ENCODE assay signal across 8 mouse cellular contexts in the genomic region with DNA sequence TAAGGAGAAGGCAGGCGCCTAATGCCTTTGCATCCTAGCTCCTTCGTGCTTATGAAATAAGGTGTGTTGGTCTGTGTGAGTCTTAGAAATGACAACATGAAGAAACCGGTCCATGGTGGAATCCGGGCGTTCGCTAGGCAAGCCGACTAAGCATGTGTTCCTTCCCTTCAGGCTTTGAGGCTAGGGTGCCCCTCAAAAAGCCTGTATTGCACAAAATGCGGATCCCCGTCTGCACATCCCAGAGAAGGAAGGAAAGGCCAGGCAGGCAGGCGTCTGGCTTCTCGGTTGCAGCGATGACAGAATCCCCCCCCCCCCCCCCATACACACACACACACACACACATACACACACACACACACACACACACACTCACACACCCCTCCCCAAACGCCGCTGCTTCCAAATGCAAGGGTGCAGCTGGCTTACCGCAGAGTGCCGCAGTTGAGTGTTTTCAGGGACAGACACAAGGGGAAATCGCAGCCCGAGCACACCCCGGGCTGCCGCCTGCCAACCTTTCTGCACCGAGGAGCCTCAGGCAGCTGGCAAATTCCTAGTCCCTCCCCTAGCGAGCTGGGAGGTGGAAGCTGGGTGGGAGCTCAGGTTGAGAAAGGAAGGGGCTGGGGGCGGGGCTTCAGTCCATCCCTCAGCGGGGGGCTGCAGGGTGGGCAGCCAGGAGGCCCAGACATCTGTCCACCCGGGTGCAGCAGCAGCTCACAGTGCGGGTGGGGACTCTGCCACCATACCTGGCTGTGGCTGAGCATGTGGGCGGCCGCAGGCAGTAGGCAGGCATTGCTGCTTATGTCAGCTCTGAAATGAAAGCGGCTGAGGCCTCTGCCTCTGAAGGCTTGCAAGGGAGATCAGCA.
DNase-seq lines count a peak whose midpoint lies in the region; ATAC-seq lines count a peak whose summit lies in the region.

No protein-coding gene starts in this region.

- ATAC-seq in embryonic facial prominence, embryonic 14.5 days (ENCODE audit: low read depth), result peak; percentile 82
- ATAC-seq in heart, embryonic 12.5 days (ENCODE audit: insufficient number of reproducible peaks, low FRiP score), result peak; percentile 71
- peak; percentile 81 for ATAC-seq in kidney, embryonic 15.5 days (replicated peaks; ENCODE audit: low FRiP score)
- peak; percentile 73 for ATAC-seq in limb, embryonic 13.5 days (ENCODE audit: low FRiP score, low read depth)
- peak; percentile 86 for ATAC-seq in midbrain, embryonic 14.5 days (ENCODE audit: low FRiP score, low TSS enrichment)

- peak overlapping the region; percentile 43 for H3K4me3 ChIP-seq in embryonic facial prominence, embryonic 14.5 days (ENCODE audit: low read depth, low read length)
- H3K4me3 ChIP-seq in heart, embryonic 12.5 days, result peak overlapping the region; percentile 72
- peak overlapping the region; percentile 51 for H3K4me3 ChIP-seq in kidney, embryonic 15.5 days (replicated peaks)
- peak overlapping the region; percentile 51 for H3K4me3 ChIP-seq in limb, embryonic 13.5 days
- peak overlapping the region; percentile 56 for H3K4me3 ChIP-seq in midbrain, embryonic 14.5 days (replicated peaks; ENCODE audit: low read depth, low read length)

- peak; percentile 24 to 25 for DNase-seq in lung, adult 18-20 months
- no peak for DNase-seq in lung, postnatal 25 days (ENCODE audit: low spot score)
- peak; percentile 85 for DNase-seq in embryonic facial prominence, embryonic 14.5 days (ENCODE audit: low spot score)
- peak; percentile 90 for DNase-seq in midbrain, embryonic 14.5 days
- DNase-seq in telencephalon, adult 2 months (ENCODE audit: low read depth, low spot score), result peak; percentile 80

- WGBS in embryonic facial prominence, embryonic 14.5 days, result 3% methylated on average over 20 of the region's 29 CpGs
- WGBS in heart, embryonic 12.5 days, result 3% methylated on average over 28 of the region's 29 CpGs
- WGBS in kidney, embryonic 15.5 days, result 3% methylated on average over 28 of the region's 29 CpGs
- WGBS in limb, embryonic 13.5 days, result 2% methylated on average over 26 of the region's 29 CpGs
- WGBS in midbrain, embryonic 14.5 days, result 1% methylated on average over 29 of the region's 29 CpGs

- H3K27me3 ChIP-seq in embryonic facial prominence, embryonic 14.5 days (replicated peaks; ENCODE audit: control insufficient read depth, insufficient read depth, low read length), result no peaks in the 10 kb centered on the region
- no peaks in the 10 kb centered on the region for H3K27me3 ChIP-seq in heart, embryonic 12.5 days (replicated peaks)
- no peaks in the 10 kb centered on the region for H3K27me3 ChIP-seq in kidney, embryonic 15.5 days
- H3K27me3 ChIP-seq in limb, embryonic 13.5 days, result no peaks in the 10 kb centered on the region
- H3K27me3 ChIP-seq in midbrain, embryonic 14.5 days (ENCODE audit: control insufficient read depth, insufficient read depth, low read length), result no peaks in the 10 kb centered on the region

- H3K9ac ChIP-seq in embryonic facial prominence, embryonic 14.5 days (ENCODE audit: low read depth, low read length), result peak overlapping the region; percentile 64
- H3K9ac ChIP-seq in heart, embryonic 12.5 days, result peak overlapping the region; percentile 74
- peak overlapping the region; percentile 54 for H3K9ac ChIP-seq in kidney, embryonic 15.5 days
- peak overlapping the region; percentile 64 for H3K9ac ChIP-seq in limb, embryonic 13.5 days
- H3K9ac ChIP-seq in midbrain, embryonic 14.5 days (replicated peaks; ENCODE audit: low read length), result peak overlapping the region; percentile 65

- H3K36me3 ChIP-seq in embryonic facial prominence, embryonic 14.5 days (ENCODE audit: control insufficient read depth, insufficient read depth, low read length), result no peaks in the 10 kb centered on the region
- no peaks in the 10 kb centered on the region for H3K36me3 ChIP-seq in heart, embryonic 12.5 days
- H3K36me3 ChIP-seq in kidney, embryonic 15.5 days, result no peaks in the 10 kb centered on the region
- H3K36me3 ChIP-seq in limb, embryonic 13.5 days, result no peaks in the 10 kb centered on the region
- no peaks in the 10 kb centered on the region for H3K36me3 ChIP-seq in midbrain, embryonic 14.5 days (ENCODE audit: control insufficient read depth, insufficient read depth, low read length)

- peaks cover 9% of the 10 kb centered on the region; the same call in 1 of the 2 replicates for H3K4me1 ChIP-seq in embryonic facial prominence, embryonic 14.5 days (ENCODE audit: control insufficient read depth, insufficient read depth, low read length)
- H3K4me1 ChIP-seq in heart, embryonic 12.5 days (replicated peaks), result peaks cover 41% of the 10 kb centered on the region
- H3K4me1 ChIP-seq in kidney, embryonic 15.5 days, result peaks cover 47% of the 10 kb centered on the region
- peaks cover 44% of the 10 kb centered on the region for H3K4me1 ChIP-seq in limb, embryonic 13.5 days
- peaks cover 22% of the 10 kb centered on the region for H3K4me1 ChIP-seq in midbrain, embryonic 14.5 days (ENCODE audit: control insufficient read depth, insufficient read depth, low read length)

- peak overlapping the region; percentile 80 for H3K4me2 ChIP-seq in embryonic facial prominence, embryonic 14.5 days (ENCODE audit: low read depth, low read length)
- H3K4me2 ChIP-seq in heart, embryonic 12.5 days, result peak overlapping the region; percentile 94
- H3K4me2 ChIP-seq in kidney, embryonic 15.5 days, result peak overlapping the region; percentile 90
- H3K4me2 ChIP-seq in limb, embryonic 13.5 days (replicated peaks), result peak overlapping the region; percentile 87
- H3K4me2 ChIP-seq in midbrain, embryonic 14.5 days (ENCODE audit: low read length), result peak overlapping the region; percentile 70

- H3K9me3 ChIP-seq in embryonic facial prominence, embryonic 14.5 days (ENCODE audit: control insufficient read depth, low read length), result no peaks in the 10 kb centered on the region
- no peaks in the 10 kb centered on the region for H3K9me3 ChIP-seq in heart, embryonic 12.5 days (replicated peaks)
- H3K9me3 ChIP-seq in kidney, embryonic 15.5 days (replicated peaks), result no peaks in the 10 kb centered on the region
- H3K9me3 ChIP-seq in limb, embryonic 13.5 days, result no peaks in the 10 kb centered on the region
- no peaks in the 10 kb centered on the region for H3K9me3 ChIP-seq in midbrain, embryonic 14.5 days (ENCODE audit: control insufficient read depth, low read length)

- peak overlapping the region; percentile 65; the same call in 1 of the 2 replicates for H3K27ac ChIP-seq in embryonic facial prominence, embryonic 14.5 days (replicated peaks; ENCODE audit: low read depth, low read length)
- H3K27ac ChIP-seq in heart, embryonic 12.5 days (ENCODE audit: poor library complexity, severe bottlenecking), result peak overlapping the region; percentile 69
- H3K27ac ChIP-seq in kidney, embryonic 15.5 days, result peak overlapping the region; percentile 41; the same call in 1 of the 2 replicates
- H3K27ac ChIP-seq in limb, embryonic 13.5 days, result peak overlapping the region; percentile 61; the same call in 1 of the 2 replicates
- peak overlapping the region; percentile 96 for H3K27ac ChIP-seq in midbrain, embryonic 14.5 days (replicated peaks; ENCODE audit: low read depth, low read length)

Comparison
In these comparisons a context has a peak if more than half of its experiments do, and no peak if none do; other contexts are left out.
1. H3K27ac ChIP-seq: peak in every context shown above with its lines; median percentile 96 in midbrain, embryonic 14.5 days; 69 in heart, embryonic 12.5 days; 65 in embryonic facial prominence, embryonic 14.5 days; 61 in limb, embryonic 13.5 days; 41 in kidney, embryonic 15.5 days.